Mouse (Mus musculus) liver, postnatal 0 days (tissue): Measurements from ENCODE around the gene Scg2.

Experiments used
- CTCF ChIP-seq: sonication (generic); IDR thresholded peaks from 2 replicates; pipeline ENCODE4 v1.5.1; 2016; ENCODE audit warnings: antibody characterized with exemption, low read depth
- EP300 ChIP-seq: IDR thresholded peaks from 2 replicates; pipeline ENCODE4 v1.6.1; 2016; ENCODE audit warnings: antibody characterized with exemption, low read depth, mild to moderate bottlenecking

DNA sequence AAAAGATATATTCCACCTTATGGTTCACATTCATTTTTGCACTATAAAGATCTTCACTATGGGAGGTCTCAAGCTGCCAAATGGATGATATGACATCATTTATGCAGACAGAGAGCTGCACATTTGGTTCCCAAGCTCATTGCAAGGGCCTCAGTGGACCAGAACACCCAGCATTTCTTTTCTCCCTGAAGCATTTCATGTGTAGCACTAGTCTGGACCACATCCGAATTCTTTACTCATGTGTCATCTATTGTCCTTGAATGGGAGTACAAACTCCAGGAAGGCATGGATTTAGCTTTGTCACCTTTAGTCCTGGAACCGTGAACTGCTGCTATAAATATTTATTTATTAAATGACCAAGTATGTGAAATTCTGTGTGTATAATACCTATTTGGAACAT is 30.9 kb upstream of the Scg2 start:
- TF ChIP-seq CTCF (no peak), EP300 (no peak)
